Mouse (Mus musculus): Measurements from ENCODE around the gene Prr29. TPM values are rescaled to one million over a fixed set of nuclear protein-coding genes. Genes with fewer than 3 reads are reported as not detected.

Gene Prr29
- polyA plus RNA-seq (2011; ENCODE audit: insufficient read depth, insufficient read length, low read depth, missing spikeins), result not detected in 2 replicates

DNA sequence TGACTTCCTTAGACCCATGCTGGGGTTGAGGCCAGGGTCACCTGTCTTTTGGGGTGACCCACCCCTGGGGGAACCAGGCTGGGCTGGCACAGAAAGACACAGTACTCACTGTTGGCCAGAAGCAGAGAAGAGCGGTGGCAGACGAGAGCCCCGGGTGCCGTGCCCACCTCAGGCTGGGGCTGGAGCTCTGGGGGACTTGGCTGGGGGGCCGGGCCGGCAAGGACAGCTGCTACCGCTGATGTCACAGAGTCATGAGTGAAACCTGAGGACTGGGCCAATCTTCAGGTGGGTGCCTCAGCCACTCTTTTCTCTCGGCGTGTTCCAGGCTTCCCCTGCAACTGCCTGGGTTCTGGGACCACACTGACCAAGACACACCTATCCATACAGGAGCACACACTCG, at the start of gene Prr29:
TSS of gene Prr29 (plus strand) at position 107 of the 400 bp plus-strand sequence.
- no peak for TF ChIP-seq EP300 (IDR thresholded peaks at IDR 0.05; ENCODE audit: insufficient read depth, low read depth, low read length)
- TF ChIP-seq CTCF (IDR thresholded peaks at IDR 0.05; ENCODE audit: low read depth, low read length), result no peak
- no peak for TF ChIP-seq POLR2A (IDR thresholded peaks at IDR 0.05; ENCODE audit: insufficient read depth, low read length)
- Histone ChIP-seq H3K27me3 (ENCODE audit: control insufficient read depth, insufficient read depth, low read length, poor library complexity, severe bottlenecking) (no peaks in the 10 kb centered on the region), H3K36me3 (ENCODE audit: control insufficient read depth, insufficient read depth, low read length, poor library complexity, severe bottlenecking) (no peaks in the 10 kb centered on the region), H3K4me1 (ENCODE audit: control insufficient read depth, insufficient read depth, low read length) (no peaks in the 10 kb centered on the region), H3K9me3 (replicated peaks; ENCODE audit: control insufficient read depth, insufficient read depth, low read length, poor library complexity, severe bottlenecking) (no peaks in the 10 kb centered on the region), H3K9ac (ENCODE audit: low read depth, poor library complexity, severe bottlenecking) (no peak within 1 kb of the TSS), H3K27ac (ENCODE audit: insufficient read depth, low read length) (no peak within 1 kb of the TSS), H3K4me3 (ENCODE audit: low read depth, low read length) (no peak within 1 kb of the TSS)

DNA sequence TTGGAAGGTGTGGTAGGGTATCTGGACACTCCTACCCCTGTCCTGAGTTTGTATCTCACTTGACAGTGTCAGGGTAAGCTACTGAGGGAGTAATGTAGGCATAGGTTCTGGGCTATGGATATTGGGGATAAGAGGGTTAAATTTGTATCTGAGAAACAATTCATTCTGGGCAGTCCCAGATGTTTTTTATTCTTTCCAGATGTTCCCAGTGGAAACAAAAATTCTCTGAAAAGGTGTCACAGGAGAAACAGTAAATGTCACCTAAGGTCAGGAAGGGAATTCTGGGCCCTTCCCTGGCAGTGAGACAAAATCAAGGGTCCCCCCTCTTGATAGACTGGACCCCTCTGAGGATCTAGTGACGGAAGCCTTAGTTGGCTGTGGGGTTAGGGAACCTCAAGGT, 48.9 kb upstream of the Prr29 start:
- H3K27me3 ChIP-seq (ENCODE audit: control insufficient read depth, insufficient read depth, low read length, poor library complexity, severe bottlenecking), result no peaks in the 10 kb centered on the region
- peaks cover 3% of the 10 kb centered on the region for H3K4me1 ChIP-seq (ENCODE audit: control insufficient read depth, insufficient read depth, low read length)
- H3K9me3 ChIP-seq (replicated peaks; ENCODE audit: control insufficient read depth, insufficient read depth, low read length, poor library complexity, severe bottlenecking), result no peaks in the 10 kb centered on the region
- H3K4me3 ChIP-seq (ENCODE audit: low read depth, low read length), result no peak overlapping the region
- H3K27ac ChIP-seq (ENCODE audit: insufficient read depth, low read length), result no peak overlapping the region
- no peaks in the 10 kb centered on the region for H3K36me3 ChIP-seq (ENCODE audit: control insufficient read depth, insufficient read depth, low read length, poor library complexity, severe bottlenecking)
- TF ChIP-seq CTCF (IDR thresholded peaks at IDR 0.05; ENCODE audit: low read depth, low read length), result no peak
- TF ChIP-seq POLR2A (IDR thresholded peaks at IDR 0.05; ENCODE audit: insufficient read depth, low read length), result no peak
- no peak overlapping the region for H3K9ac ChIP-seq (ENCODE audit: low read depth, poor library complexity, severe bottlenecking)

DNA sequence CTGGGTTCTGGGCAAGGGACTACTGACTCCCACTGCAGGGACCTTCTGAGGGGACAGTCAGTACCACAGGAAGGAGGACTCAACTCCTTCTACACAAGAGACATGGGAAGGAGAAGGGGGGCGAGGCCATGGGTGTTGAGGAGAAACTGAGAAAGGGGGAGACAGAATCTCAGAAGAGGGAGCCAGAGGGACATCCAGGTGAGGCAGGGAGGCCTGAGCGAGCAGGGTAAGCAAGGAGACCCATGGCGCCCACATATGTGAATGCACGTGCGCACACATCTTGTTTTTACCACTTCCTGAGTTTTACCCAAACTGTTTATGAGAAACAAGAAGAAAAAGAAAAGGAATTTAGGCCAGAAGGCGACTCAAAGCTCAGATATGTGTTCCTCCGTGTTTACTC, 47.5 kb upstream of the Prr29 start:
- H3K27ac ChIP-seq (ENCODE audit: insufficient read depth, low read length), result no peak overlapping the region
- H3K9me3 ChIP-seq (replicated peaks; ENCODE audit: control insufficient read depth, insufficient read depth, low read length, poor library complexity, severe bottlenecking), result no peaks in the 10 kb centered on the region
- H3K4me3 ChIP-seq (ENCODE audit: low read depth, low read length), result no peak overlapping the region
- H3K9ac ChIP-seq (ENCODE audit: low read depth, poor library complexity, severe bottlenecking), result no peak overlapping the region
- no peaks in the 10 kb centered on the region for H3K27me3 ChIP-seq (ENCODE audit: control insufficient read depth, insufficient read depth, low read length, poor library complexity, severe bottlenecking)
- no peaks in the 10 kb centered on the region for H3K36me3 ChIP-seq (ENCODE audit: control insufficient read depth, insufficient read depth, low read length, poor library complexity, severe bottlenecking)
- TF ChIP-seq POLR2A (IDR thresholded peaks at IDR 0.05; ENCODE audit: insufficient read depth, low read length), result no peak
- TF ChIP-seq CTCF (IDR thresholded peaks at IDR 0.05; ENCODE audit: low read depth, low read length), result no peak
- no peak for TF ChIP-seq EP300 (IDR thresholded peaks at IDR 0.05; ENCODE audit: insufficient read depth, low read depth, low read length)
- H3K4me1 ChIP-seq (ENCODE audit: control insufficient read depth, insufficient read depth, low read length), result peaks cover 3% of the 10 kb centered on the region

DNA sequence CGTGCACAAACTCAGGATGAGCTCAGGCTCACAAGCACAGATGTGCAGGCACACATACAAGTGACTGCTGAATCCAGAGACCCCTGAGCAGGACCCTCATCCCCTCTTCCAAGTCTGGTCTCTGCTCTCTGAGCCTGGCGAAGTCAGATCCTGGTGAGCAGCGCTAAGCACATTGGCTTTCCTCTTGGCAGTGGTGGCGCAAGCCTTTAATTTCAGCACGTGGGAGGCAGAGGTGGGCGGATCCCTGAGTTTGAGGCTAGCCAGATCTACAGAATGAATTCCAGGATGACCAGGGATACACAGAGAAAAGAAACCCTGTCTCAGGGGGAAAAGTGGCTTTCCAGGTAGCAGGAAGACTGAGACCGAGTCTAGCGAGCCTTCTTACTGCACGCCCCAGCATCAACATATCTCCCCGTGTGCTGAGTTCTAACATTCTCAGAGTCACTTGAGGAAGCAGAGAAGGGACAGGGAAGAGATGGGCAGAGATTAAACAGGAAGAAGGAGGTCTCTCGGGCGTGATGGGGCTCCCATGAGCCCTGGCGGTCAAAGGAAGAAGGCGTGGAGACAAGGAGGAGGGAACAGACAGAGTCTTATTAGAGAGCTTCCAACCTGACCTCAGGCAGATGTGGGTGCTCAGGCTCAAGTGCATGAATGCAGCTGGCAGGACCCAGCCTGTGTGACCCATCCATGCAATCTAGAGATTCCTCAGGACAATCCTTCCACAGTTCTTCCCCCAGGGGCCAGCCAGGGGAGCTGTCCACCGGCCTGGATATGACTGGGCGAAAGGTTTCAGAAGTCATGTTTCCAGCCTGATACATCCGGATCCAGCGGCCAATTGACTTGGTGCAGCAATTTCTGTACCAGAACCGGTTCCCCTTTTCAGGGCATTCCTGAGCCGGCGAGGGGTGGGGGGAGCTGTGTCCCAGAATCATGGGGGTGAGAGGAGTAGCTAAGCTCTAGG, 46.6 kb upstream of the Prr29 start:
- Histone ChIP-seq H3K9me3 (replicated peaks; ENCODE audit: control insufficient read depth, insufficient read depth, low read length, poor library complexity, severe bottlenecking) (no peaks in the 10 kb centered on the region), H3K9ac (ENCODE audit: low read depth, poor library complexity, severe bottlenecking) (no peak overlapping the region), H3K36me3 (ENCODE audit: control insufficient read depth, insufficient read depth, low read length, poor library complexity, severe bottlenecking) (no peaks in the 10 kb centered on the region), H3K27ac (ENCODE audit: insufficient read depth, low read length) (no peak overlapping the region), H3K4me1 (ENCODE audit: control insufficient read depth, insufficient read depth, low read length) (peaks cover 3% of the 10 kb centered on the region), H3K4me3 (ENCODE audit: low read depth, low read length) (no peak overlapping the region), H3K27me3 (ENCODE audit: control insufficient read depth, insufficient read depth, low read length, poor library complexity, severe bottlenecking) (no peaks in the 10 kb centered on the region)
- no peak for TF ChIP-seq POLR2A (IDR thresholded peaks at IDR 0.05; ENCODE audit: insufficient read depth, low read length)
- TF ChIP-seq EP300 (IDR thresholded peaks at IDR 0.05; ENCODE audit: insufficient read depth, low read depth, low read length), result no peak

DNA sequence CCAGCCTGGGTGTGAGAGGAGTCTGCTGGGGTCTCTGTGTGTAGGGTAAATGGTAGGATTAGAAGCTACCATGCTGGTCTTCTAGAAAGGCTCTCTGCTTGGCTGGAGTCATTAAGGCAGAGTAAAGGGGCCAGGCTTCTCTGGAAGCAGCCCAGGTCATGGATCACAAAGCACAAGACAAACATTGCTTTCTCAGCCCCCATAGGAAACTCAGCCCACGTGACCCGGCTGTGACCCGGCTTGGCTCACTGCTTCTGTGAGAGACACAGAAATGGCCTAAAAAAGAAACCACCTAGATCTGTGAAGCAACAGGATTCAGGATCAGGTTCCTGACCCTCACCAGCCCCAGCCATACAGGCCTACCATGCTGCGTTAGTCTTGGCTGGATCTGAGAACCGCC, 40.4 kb upstream of the Prr29 start:
- H3K4me1 ChIP-seq (ENCODE audit: control insufficient read depth, insufficient read depth, low read length), result no peaks in the 10 kb centered on the region
- H3K27ac ChIP-seq (ENCODE audit: insufficient read depth, low read length), result no peak overlapping the region
- H3K9me3 ChIP-seq (replicated peaks; ENCODE audit: control insufficient read depth, insufficient read depth, low read length, poor library complexity, severe bottlenecking), result no peaks in the 10 kb centered on the region
- H3K4me3 ChIP-seq (ENCODE audit: low read depth, low read length), result no peak overlapping the region
- no peak overlapping the region for H3K9ac ChIP-seq (ENCODE audit: low read depth, poor library complexity, severe bottlenecking)
- TF ChIP-seq CTCF (IDR thresholded peaks at IDR 0.05; ENCODE audit: low read depth, low read length) (no peak), POLR2A (IDR thresholded peaks at IDR 0.05; ENCODE audit: insufficient read depth, low read length) (no peak), EP300 (IDR thresholded peaks at IDR 0.05; ENCODE audit: insufficient read depth, low read depth, low read length) (no peak)
- H3K27me3 ChIP-seq (ENCODE audit: control insufficient read depth, insufficient read depth, low read length, poor library complexity, severe bottlenecking), result no peaks in the 10 kb centered on the region
- H3K36me3 ChIP-seq (ENCODE audit: control insufficient read depth, insufficient read depth, low read length, poor library complexity, severe bottlenecking), result no peaks in the 10 kb centered on the region

DNA sequence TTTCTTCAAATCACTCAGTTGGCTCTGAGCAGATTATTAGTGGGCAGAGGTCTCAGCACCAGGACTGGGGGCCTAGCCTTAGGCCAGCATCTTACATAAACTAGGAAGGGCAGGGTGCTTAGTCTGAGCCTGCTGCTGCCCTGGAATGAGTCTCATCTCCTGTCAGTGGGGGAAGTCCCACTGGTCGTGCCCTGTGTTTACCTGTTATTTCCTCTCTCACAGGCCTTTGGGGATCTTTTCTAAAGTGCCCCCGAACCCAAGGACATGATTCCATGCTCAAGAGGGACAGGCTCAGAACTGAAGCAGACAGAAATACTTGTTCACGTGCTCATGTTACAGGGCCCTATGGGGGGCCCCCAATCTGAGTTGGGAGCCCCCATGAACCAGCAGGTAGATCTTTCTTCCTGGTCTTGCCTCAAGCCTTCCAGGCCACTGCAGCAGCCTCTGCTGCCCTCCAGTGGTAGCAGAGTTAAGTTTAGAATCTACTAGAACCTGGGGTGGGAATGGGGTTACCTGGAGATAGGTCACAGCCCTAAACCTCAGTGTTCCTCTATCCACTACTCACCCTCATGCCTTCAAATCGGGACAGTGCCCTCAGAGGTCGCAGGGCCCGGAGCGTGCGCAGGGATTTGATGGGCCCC, 39.6 kb upstream of the Prr29 start:
- H3K27ac ChIP-seq (ENCODE audit: insufficient read depth, low read length), result no peak overlapping the region
- no peaks in the 10 kb centered on the region for H3K27me3 ChIP-seq (ENCODE audit: control insufficient read depth, insufficient read depth, low read length, poor library complexity, severe bottlenecking)
- H3K4me3 ChIP-seq (ENCODE audit: low read depth, low read length), result no peak overlapping the region
- no peaks in the 10 kb centered on the region for H3K4me1 ChIP-seq (ENCODE audit: control insufficient read depth, insufficient read depth, low read length)
- TF ChIP-seq CTCF (IDR thresholded peaks at IDR 0.05; ENCODE audit: low read depth, low read length) (peak; percentile 78), EP300 (IDR thresholded peaks at IDR 0.05; ENCODE audit: insufficient read depth, low read depth, low read length) (no peak)
- H3K36me3 ChIP-seq (ENCODE audit: control insufficient read depth, insufficient read depth, low read length, poor library complexity, severe bottlenecking), result no peaks in the 10 kb centered on the region
- no peak overlapping the region for H3K9ac ChIP-seq (ENCODE audit: low read depth, poor library complexity, severe bottlenecking)
- no peaks in the 10 kb centered on the region for H3K9me3 ChIP-seq (replicated peaks; ENCODE audit: control insufficient read depth, insufficient read depth, low read length, poor library complexity, severe bottlenecking)

All from ES-Bruce4 (cell line).